Mouse (Mus musculus) heart, embryonic 14.5 days (tissue): ENCODE results near the gene Mettl9. TPM values are rescaled to one million over a fixed set of nuclear protein-coding genes. Genes with fewer than 3 reads are reported as not detected.

ENCODE experiments used
- ATAC-seq: fragments of 200-750 bp; cut with Nextera tagmentation; 2 replicates; pipeline ENCODE4 v1.8.0; 2017; ENCODE audit warnings: low read depth, moderate TSS enrichment; ENCODE audit not compliant: insufficient number of reproducible peaks, insufficient read depth, low FRiP score
- H3K27ac ChIP-seq, 2 experiments: fragments of 200-500 bp in 1 of 2; fragments of 300-500 bp in 1 of 2; sonication (generic) in 1 of 2; replicated peaks in 1 of 2; 2 replicates each; pipeline ENCODE4 v1.5.1; 2012 to 2014; ENCODE audit warnings: low read depth in 2 of 2, low read length in 2 of 2, control low read depth in 1 of 2, mild to moderate bottlenecking in 1 of 2, mixed read lengths in 1 of 2; ENCODE audit not compliant: control insufficient read depth in 1 of 2, insufficient read depth in 1 of 2
- H3K27me3 ChIP-seq: fragments of 300-500 bp; sonication (generic); 2 replicates; pipeline ENCODE4 v1.6.1; 2014; ENCODE audit warnings: mild to moderate bottlenecking, low read length, control low read depth; ENCODE audit not compliant: control insufficient read depth, insufficient read depth
- H3K36me3 ChIP-seq: fragments of 300-500 bp; sonication (generic); 2 replicates; pipeline ENCODE4 v1.6.1; 2014; ENCODE audit warnings: mild to moderate bottlenecking, control low read depth, low read length, mixed read lengths; ENCODE audit not compliant: control insufficient read depth, insufficient read depth
- H3K4me1 ChIP-seq, 2 experiments: fragments of 200-500 bp in 1 of 2; fragments of 300-500 bp in 1 of 2; sonication (generic) in 1 of 2; 2 replicates each; pipeline ENCODE4 v1.6.1; 2012 to 2014; ENCODE audit warnings: low read length in 2 of 2, control low read depth in 1 of 2, mixed read lengths in 1 of 2; ENCODE audit not compliant: control insufficient read depth in 2 of 2, insufficient read depth in 2 of 2
- H3K4me2 ChIP-seq: fragments of 300-500 bp; sonication (generic); 2 replicates; pipeline ENCODE4 v1.6.1; 2014; ENCODE audit warnings: mild to moderate bottlenecking, low read length
- H3K4me3 ChIP-seq, 2 experiments: fragments of 200-500 bp in 1 of 2; fragments of 300-500 bp in 1 of 2; sonication (generic) in 1 of 2; 2 replicates each; pipeline ENCODE4 v1.5.1; 2012 to 2014; ENCODE audit warnings: low read length in 2 of 2, mild to moderate bottlenecking in 2 of 2, control low read depth in 1 of 2, low read depth in 1 of 2, moderate library complexity in 1 of 2; ENCODE audit not compliant: control insufficient read depth in 1 of 2, insufficient read depth in 1 of 2
- H3K9ac ChIP-seq: fragments of 300-500 bp; sonication (generic); 2 replicates; pipeline ENCODE4 v1.6.1; 2014; ENCODE audit warnings: mild to moderate bottlenecking, low read length
- H3K9me3 ChIP-seq: fragments of 300-500 bp; sonication (generic); 2 replicates; pipeline ENCODE4 v1.6.1; 2016; ENCODE audit warnings: low read length, control low read depth; ENCODE audit not compliant: control insufficient read depth
- WGBS: fragments of 180-500 bp; shearing (Covaris S2); extraction: QIAGEN DNeasy Blood & Tissue Kit; methylation state at CpG from one replicate; pipeline ENCODE4 v1.1.7; 2014; 5-methylcytosine and 5-hydroxymethylcytosine counted together
- polyA plus RNA-seq: library from polyadenylated mRNA; unstranded; fragments of >200 nt; fragmentation: Nextera tagmentation; extraction: Ambion mirVana; gene quantifications from 2 replicates; pipeline ENCODE4 v1.2.1, GENCODE M21; 2014

Mettl9 gene
- 113 TPM in 2 replicates for polyA plus RNA-seq

- Histone ChIP-seq H3K9me3 (no peaks in the 10 kb centered on the region), H3K4me3 (peak within 1 kb of the TSS; percentile 81 to 100), H3K27me3 (peaks cover 22% of the 10 kb centered on the region), H3K9ac (peak within 1 kb of the TSS; percentile 97), H3K4me2 (peak within 1 kb of the TSS; percentile 74), H3K4me1 (peaks cover 2 to 17% of the 10 kb centered on the region in 2 experiments; a peak in 3 of 4 replicates), H3K36me3 (no peaks in the 10 kb centered on the region), H3K27ac (peak within 1 kb of the TSS; percentile 91 to 94)
- 3% methylated on average over 42 of the region's 43 CpGs for WGBS
- peak; percentile 97 for ATAC-seq
Observed at GRCm38 (mm10) chr7:121033856-121034652, at the start of gene Mettl9. Gene Mettl9 (plus strand): TSS chr7:121034445.

GRCm38 (mm10) chr7:120991191-120991590 is 43.1 kb upstream of the Mettl9 start:
- H3K4me2 ChIP-seq = no peak overlapping the region
- no peaks in the 10 kb centered on the region for H3K27me3 ChIP-seq
- 68% methylated on average over 8 of the region's 8 CpGs for WGBS
- H3K27ac ChIP-seq = no peak overlapping the region
- no peaks in the 10 kb centered on the region for H3K9me3 ChIP-seq
- no peak for ATAC-seq
- no peak overlapping the region for H3K4me3 ChIP-seq
- no peaks in the 10 kb centered on the region for H3K36me3 ChIP-seq
- H3K9ac ChIP-seq = no peak overlapping the region
- H3K4me1 ChIP-seq = peaks cover 0 to 2% of the 10 kb centered on the region in 2 experiments; a peak in 1 of 4 replicates

- 76% methylated on average over 2 of the region's 2 CpGs for WGBS
Observed at GRCm38 (mm10) chr7:120999021-120999530, 35.2 kb upstream of the Mettl9 start.

GRCm38 (mm10) chr7:121000065-121000822 is 34.0 kb upstream of the Mettl9 start:
- Histone ChIP-seq H3K4me2 (no peak overlapping the region), H3K9me3 (no peaks in the 10 kb centered on the region), H3K4me1 (no peaks in the 10 kb centered on the region), H3K27me3 (no peaks in the 10 kb centered on the region), H3K36me3 (no peaks in the 10 kb centered on the region), H3K27ac (no peak overlapping the region), H3K9ac (no peak overlapping the region), H3K4me3 (no peak overlapping the region)
- no peak for ATAC-seq
- WGBS = 56% methylated on average over 3 of the region's 3 CpGs

More at GRCm38 (mm10) chr7:120999021-120999530, 35.2 kb upstream of the Mettl9 start:
- no peak overlapping the region for H3K27ac ChIP-seq
- no peaks in the 10 kb centered on the region for H3K27me3 ChIP-seq
- no peak overlapping the region for H3K4me3 ChIP-seq
- no peak overlapping the region for H3K9ac ChIP-seq
- no peak for ATAC-seq
- H3K4me2 ChIP-seq = no peak overlapping the region
- H3K36me3 ChIP-seq = no peaks in the 10 kb centered on the region
- H3K9me3 ChIP-seq = no peaks in the 10 kb centered on the region
- H3K4me1 ChIP-seq = no peaks in the 10 kb centered on the region; a peak in 1 of 4 replicates

- no peak for ATAC-seq
- H3K36me3 ChIP-seq = no peaks in the 10 kb centered on the region
- 78% methylated on average over 3 of the region's 3 CpGs for WGBS
- no peak overlapping the region for H3K4me2 ChIP-seq
- H3K9ac ChIP-seq = no peak overlapping the region
- H3K4me1 ChIP-seq = no peaks in the 10 kb centered on the region
- H3K27me3 ChIP-seq = no peaks in the 10 kb centered on the region
- no peaks in the 10 kb centered on the region for H3K9me3 ChIP-seq
- no peak overlapping the region for H3K27ac ChIP-seq
- no peak overlapping the region for H3K4me3 ChIP-seq
Observed at GRCm38 (mm10) chr7:121001879-121002278, 32.4 kb upstream of the Mettl9 start.

GRCm38 (mm10) chr7:121002407-121002928 is 31.8 kb upstream of the Mettl9 start:
- no peaks in the 10 kb centered on the region for H3K4me1 ChIP-seq
- H3K9me3 ChIP-seq = no peaks in the 10 kb centered on the region
- no peak for ATAC-seq
- H3K36me3 ChIP-seq = no peaks in the 10 kb centered on the region
- H3K4me3 ChIP-seq = no peak overlapping the region
- no peak overlapping the region for H3K4me2 ChIP-seq
- H3K27me3 ChIP-seq = no peaks in the 10 kb centered on the region
- no peak overlapping the region for H3K27ac ChIP-seq
- no peak overlapping the region for H3K9ac ChIP-seq
- 74% methylated on average over 5 of the region's 5 CpGs for WGBS

DNA sequence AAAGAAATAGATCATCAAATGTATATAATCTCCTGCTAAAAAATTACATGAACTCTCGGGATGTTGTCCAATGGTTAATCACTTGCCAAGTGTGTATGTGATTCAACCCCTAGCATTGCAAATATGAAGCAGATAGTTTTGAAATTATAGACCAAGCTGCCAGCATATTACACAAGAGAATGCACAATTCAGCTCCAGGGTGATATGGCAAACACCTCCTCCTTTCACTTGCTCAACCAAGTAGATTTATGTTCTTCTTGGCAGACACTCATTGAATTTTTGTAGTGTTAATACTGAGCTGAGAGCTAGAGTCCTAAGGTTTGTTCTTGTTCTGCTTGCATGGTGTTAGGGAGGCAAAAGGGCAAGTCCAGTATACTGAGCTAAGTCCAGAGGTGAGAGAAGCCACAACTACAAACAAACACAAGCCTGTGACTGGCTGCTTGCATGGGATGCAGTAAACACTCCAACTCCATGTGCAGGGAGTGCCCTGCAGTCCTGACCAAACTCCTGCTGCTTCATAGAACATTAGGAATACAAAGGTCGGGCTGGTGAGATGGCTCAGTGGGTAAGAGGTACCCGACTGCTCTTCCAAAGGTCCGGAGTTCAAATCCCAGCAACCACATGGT is 30.3 kb upstream of the Mettl9 start:
- Histone ChIP-seq H3K9me3 (no peaks in the 10 kb centered on the region), H3K9ac (no peak overlapping the region), H3K4me3 (no peak overlapping the region), H3K36me3 (no peaks in the 10 kb centered on the region), H3K27me3 (no peaks in the 10 kb centered on the region), H3K27ac (no peak overlapping the region), H3K4me2 (no peak overlapping the region), H3K4me1 (no peaks in the 10 kb centered on the region)
- 64% methylated on average over 4 of the region's 4 CpGs for WGBS
- no peak for ATAC-seq
